Mouse (Mus musculus) left cerebral cortex, adult 2 months (tissue): ENCODE data around the gene Clec11a. TPM values are rescaled to one million over a fixed set of nuclear protein-coding genes. Genes with fewer than 3 reads are reported as not detected.

ENCODE experiments used
- DNase-seq, 2 experiments: peaks; one replicate each; pipeline ENCODE4 v3.0.0; 2021 to 2022; ENCODE audit warnings: low spot score in 2 of 2, mixed read lengths in 1 of 2; ENCODE audit errors: extremely low spot score in 1 of 2
- H3K27ac ChIP-seq: fragments of 200-600 bp; 2 replicates; pipeline ENCODE4 v1.8.1; 2022
- H3K4me3 ChIP-seq: fragments of 200-600 bp; 2 replicates; pipeline ENCODE4 v1.8.1; 2022
- CTCF ChIP-seq: fragments of 200-600 bp; IDR thresholded peaks from 2 replicates; pipeline ENCODE4 v1.8.1; 2022; ENCODE audit warnings: antibody characterized with exemption, mild to moderate bottlenecking, moderate library complexity
- intact Hi-C: fragments of 180-260 bp; cut with DNase I; formaldehyde crosslinking; loops from one replicate; pipeline ENCODE4 v1.15.1; 2025
- long read RNA-seq, 2 experiments: library from polyadenylated mRNA; stranded (forward); transcript quantifications; one replicate each; pipeline ENCODE4 v2.0.0; 2021; ENCODE audit warnings: borderline mapping rate in 2 of 2
- total RNA-seq, 2 experiments: library from RNA; stranded (reverse); gene quantifications; 2 replicates each; pipeline ENCODE4 v1.2.3; 2021

The Clec11a gene
- total RNA-seq = 1 to 10 TPM; 4.3 TPM
- long read RNA-seq, experiment 1, partial matches to known transcripts = 0 of 4 reads
- long read RNA-seq, experiment 1, other reads (novel, unspliced or antisense) = 4 of 4 reads
- long read RNA-seq, experiment 2, partial matches to known transcripts = 0 of 3 reads
- long read RNA-seq, experiment 2, other reads (novel, unspliced or antisense) = 3 of 3 reads

GRCm38 (mm10) chr7:44306516-44307240 is at the start of gene Clec11a:
Gene Clec11a (minus strand): TSS chr7:44306902.
- intact Hi-C loops = no loop called here
- H3K4me3 ChIP-seq = no peak within 1 kb of the TSS
- no peak for DNase-seq
- H3K27ac ChIP-seq = peak within 1 kb of the TSS; percentile 67
- no peak for TF ChIP-seq CTCF

DNA sequence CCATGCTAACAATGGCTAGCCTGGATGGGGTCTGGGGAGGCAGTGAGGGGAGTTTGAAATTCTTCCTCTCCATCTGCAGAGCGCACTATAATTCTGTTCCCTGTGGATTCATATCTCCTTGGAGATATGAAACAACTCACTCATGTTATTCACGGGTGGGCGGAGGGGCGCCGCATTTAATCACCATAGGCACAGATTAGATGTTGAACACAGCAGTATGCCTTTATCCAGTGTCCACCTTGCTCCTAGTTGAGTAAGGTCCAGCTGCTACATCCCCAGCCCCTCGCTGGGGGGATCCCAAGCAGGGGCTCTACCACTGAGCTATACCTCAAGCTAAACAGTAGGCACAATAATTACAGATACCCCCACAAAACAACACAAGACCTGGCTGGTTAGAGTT is 48.7 kb upstream of the Clec11a start:
- intact Hi-C loops = no loop called here
- Histone ChIP-seq H3K4me3 (no peak overlapping the region), H3K27ac (no peak overlapping the region)
- no peak for DNase-seq
- no peak for TF ChIP-seq CTCF

- intact Hi-C loops = loop anchor here (2.0 to 5.0 kb wide), 2 partner anchors 43 to 76 kb away; partner anchors contain the start of gene Shank1
Measured at GRCm38 (mm10) chr7:44353601-44354340, 47.1 kb upstream of the Clec11a start.

DNA sequence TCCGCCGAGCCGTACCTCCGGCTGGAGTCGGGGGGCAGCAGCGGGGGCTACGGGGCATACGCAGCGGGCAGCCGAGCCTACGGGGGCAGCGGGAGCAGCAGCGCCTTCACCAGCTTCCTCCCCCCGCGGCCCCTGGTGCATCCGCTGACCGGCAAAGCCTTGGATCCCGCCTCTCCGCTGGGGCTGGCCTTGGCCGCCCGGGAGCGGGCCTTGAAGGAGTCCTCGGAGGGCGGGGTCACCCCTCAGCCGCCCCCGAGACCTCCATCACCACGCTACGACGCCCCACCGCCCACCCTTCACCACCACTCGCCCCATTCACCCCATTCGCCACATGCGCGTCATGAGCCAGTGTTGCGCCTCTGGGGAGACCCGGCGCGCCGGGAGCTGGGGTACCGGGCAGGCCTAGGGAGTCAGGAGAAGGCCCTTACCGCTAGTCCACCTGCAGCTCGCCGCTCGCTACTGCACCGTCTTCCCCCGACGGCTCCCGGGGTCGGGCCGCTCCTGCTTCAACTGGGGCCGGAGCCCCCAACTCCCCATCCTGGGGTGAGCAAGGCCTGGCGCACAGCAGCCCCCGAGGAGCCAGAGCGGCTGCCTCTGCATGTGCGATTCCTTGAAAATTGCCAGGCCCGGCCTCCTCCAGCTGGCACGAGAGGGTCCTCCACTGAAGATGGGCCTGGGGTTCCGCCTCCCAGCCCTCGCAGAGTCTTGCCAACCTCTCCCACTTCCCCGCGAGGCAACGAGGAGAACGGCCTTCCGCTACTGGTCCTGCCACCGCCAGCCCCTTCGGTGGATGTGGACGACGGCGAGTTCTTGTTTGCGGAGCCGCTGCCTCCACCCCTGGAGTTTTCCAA is 46.3 kb upstream of the Clec11a start:
- Histone ChIP-seq H3K4me3 (no peak overlapping the region), H3K27ac (peak overlapping the region; percentile 78)
- no peak for TF ChIP-seq CTCF
- intact Hi-C loops = loop anchor here (2.0 to 5.0 kb wide), 2 partner anchors 42 to 76 kb away; partner anchors contain the start of gene Shank1
- DNase-seq = no peak

More at GRCm38 (mm10) chr7:44353601-44354340, 47.1 kb upstream of the Clec11a start:
- peak overlapping the region; percentile 78 for H3K27ac ChIP-seq
- no peak for DNase-seq
- no peak overlapping the region for H3K4me3 ChIP-seq
- no peak for TF ChIP-seq CTCF

- DNase-seq = no peak
- Histone ChIP-seq H3K4me3 (no peak overlapping the region), H3K27ac (peak overlapping the region; percentile 78)
- intact Hi-C loops = loop anchor here (1.0 to 5.0 kb wide), 3 partner anchors 41 to 90 kb away; partner anchors contain the start of gene Shank1
- no peak for TF ChIP-seq CTCF
Measured at GRCm38 (mm10) chr7:44351881-44352749, 45.4 kb upstream of the Clec11a start.

DNA sequence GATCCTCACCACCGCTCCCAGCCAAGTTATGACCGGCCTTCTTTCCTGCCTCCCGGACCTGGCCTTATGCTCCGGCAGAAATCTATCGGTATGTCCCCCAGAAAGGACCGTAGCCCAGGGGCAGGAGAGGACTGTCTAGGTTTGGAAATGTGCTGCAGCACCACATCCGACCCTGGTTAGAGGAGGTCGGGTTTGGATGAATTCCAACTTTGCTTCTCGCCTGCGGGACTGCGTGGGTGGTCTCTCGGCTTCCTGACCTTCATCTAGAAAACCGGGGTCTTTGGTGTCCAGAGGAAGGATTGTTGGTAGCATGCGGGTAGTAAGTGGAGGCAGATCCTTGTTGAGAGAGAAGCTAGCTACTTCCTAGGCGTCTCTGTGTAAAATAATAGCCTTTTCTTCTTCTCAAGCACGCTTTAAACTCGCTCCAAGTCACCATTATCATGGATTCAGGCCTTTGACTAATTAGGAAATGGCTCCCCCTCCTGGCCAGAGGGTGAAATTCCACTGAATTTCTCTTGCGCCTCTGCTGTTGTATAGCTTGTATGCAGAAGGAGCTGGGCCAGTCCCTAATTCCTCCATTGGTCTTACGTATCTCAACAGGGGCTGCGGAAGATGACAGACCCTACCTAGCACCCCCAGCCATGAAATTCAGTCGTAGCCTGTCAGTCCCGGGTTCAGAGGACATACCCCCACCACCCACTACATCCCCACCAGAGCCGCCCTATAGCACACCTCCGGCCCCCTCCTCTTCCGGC is 44.4 kb upstream of the Clec11a start:
- DNase-seq = peak; percentile 81 to 82
- peak overlapping the region; percentile 78 for H3K27ac ChIP-seq
- TF ChIP-seq CTCF = peak; percentile 91
- intact Hi-C loops = loop anchor here (1.0 to 5.0 kb wide), 2 partner anchors 74 to 89 kb away; no protein-coding TSS in a partner anchor
- H3K4me3 ChIP-seq = peak overlapping the region; percentile 4; the same call in 1 of the 2 replicates

GRCm38 (mm10) chr7:44349043-44349442 is 42.3 kb upstream of the Clec11a start:
- Histone ChIP-seq H3K27ac (no peak overlapping the region), H3K4me3 (no peak overlapping the region)
- intact Hi-C loops = no loop called here
- DNase-seq = no peak
- no peak for TF ChIP-seq CTCF

GRCm38 (mm10) chr7:44344622-44345021 is 37.9 kb upstream of the Clec11a start:
- no peak for DNase-seq
- Histone ChIP-seq H3K4me3 (no peak overlapping the region), H3K27ac (peak overlapping the region; percentile 50)
- intact Hi-C loops = no loop called here
- no peak for TF ChIP-seq CTCF

DNA sequence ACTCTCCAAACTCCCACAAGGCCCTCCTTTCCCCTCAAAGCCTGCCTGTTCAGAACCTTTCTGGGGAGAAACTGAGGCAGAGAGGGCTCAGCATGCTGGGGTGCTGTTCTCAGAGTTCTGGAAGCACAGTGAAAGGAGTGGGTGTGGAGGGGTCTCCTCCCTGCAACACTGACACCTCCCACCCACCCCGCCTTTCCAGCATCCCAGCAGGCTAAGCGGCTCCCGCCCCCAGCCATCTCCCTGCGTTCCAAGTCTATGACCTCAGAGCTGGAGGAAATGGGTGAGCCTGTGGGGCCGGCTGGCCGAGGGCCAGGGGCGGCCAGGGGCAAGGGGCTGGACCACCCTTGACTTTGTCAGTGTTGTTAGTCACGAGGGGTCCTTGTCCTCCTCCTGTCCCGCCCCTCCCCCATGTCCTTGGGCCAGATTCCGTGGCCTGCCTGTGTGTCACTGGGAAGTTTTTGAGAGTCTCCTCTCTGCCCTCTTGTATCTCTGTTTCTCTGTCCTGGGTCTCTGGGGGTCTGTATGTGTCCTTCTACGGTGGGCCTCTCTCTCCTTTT is 36.8 kb upstream of the Clec11a start:
- no peak for DNase-seq
- Histone ChIP-seq H3K27ac (peak overlapping the region; percentile 5), H3K4me3 (no peak overlapping the region)
- no peak for TF ChIP-seq CTCF
- intact Hi-C loops = no loop called here
